Mouse (Mus musculus) urinary bladder, postnatal 0 days (tissue): ENCODE measurements around the gene Olfr1097. TPM values are rescaled to one million over a fixed set of nuclear protein-coding genes. Genes with fewer than 3 reads are reported as not detected.

ENCODE experiments used
- polyA plus RNA-seq: library from polyadenylated mRNA; unstranded; fragments of >200 nt; fragmentation: Nextera tagmentation; extraction: Ambion mirVana; gene quantifications from 2 replicates; pipeline ENCODE4 v1.2.1, GENCODE M21; 2015

The Olfr1097 gene
- polyA plus RNA-seq = not detected in 2 replicates

GRCm38 (mm10) chr2:86892116-86892515 is at the start of gene Olfr1097:
Gene Olfr1097, minus strand, starts transcription at chr2:86892216.

GRCm38 (mm10) chr2:86924445-86924844 is 32.4 kb upstream of the Olfr1097 start, which contains the start of gene Olfr1098:
Gene Olfr1098, minus strand, starts transcription at chr2:86924545.

GRCm38 (mm10) chr2:86874702-86875101 is 17.3 kb downstream of the Olfr1097 start, which contains the start of gene Gm13723:
Gene Gm13723, minus strand, starts transcription at chr2:86874802.

GRCm38 (mm10) chr2:86851596-86851995 is 40.4 kb downstream of the Olfr1097 start, which contains the start of gene Olfr1095:
Gene Olfr1095, minus strand, starts transcription at chr2:86851696.

Other genes starting within 250 kb of the Olfr1097 start
- not detected in 2 replicates for gene Olfr1085, start 230.2 kb downstream of the Olfr1097 start, polyA plus RNA-seq
- gene Olfr1086, start 212.1 kb downstream of the Olfr1097 start, polyA plus RNA-seq = not detected in 2 replicates
- gene Olfr1087, start 193.8 kb downstream of the Olfr1097 start, polyA plus RNA-seq = not detected in 2 replicates
- gene Olfr1089, start 158.5 kb downstream of the Olfr1097 start, polyA plus RNA-seq = not detected in 2 replicates
- gene Olfr1090, start 133.2 kb downstream of the Olfr1097 start, polyA plus RNA-seq = not detected in 2 replicates
- not detected in 2 replicates for gene Olfr1093, start 109.7 kb downstream of the Olfr1097 start, polyA plus RNA-seq
- gene Olfr141, start 82.2 kb downstream of the Olfr1097 start, polyA plus RNA-seq = not detected in 2 replicates
- gene Olfr1094, start 67.6 kb downstream of the Olfr1097 start, polyA plus RNA-seq = not detected in 2 replicates
- gene Olfr1095, start 40.5 kb downstream of the Olfr1097 start, polyA plus RNA-seq = not detected in 2 replicates
- gene Gm13723, start 17.4 kb downstream of the Olfr1097 start, polyA plus RNA-seq = not detected in 2 replicates
- gene Olfr1098, start 32.3 kb upstream of the Olfr1097 start, polyA plus RNA-seq = not detected in 2 replicates
- not detected in 2 replicates for gene Olfr1099, start 68.5 kb upstream of the Olfr1097 start, polyA plus RNA-seq
- gene Olfr1100, start 87.7 kb upstream of the Olfr1097 start, polyA plus RNA-seq = not detected in 2 replicates
- not detected in 2 replicates for gene Olfr1101, start 99.0 kb upstream of the Olfr1097 start, polyA plus RNA-seq
- not detected in 2 replicates for gene Olfr1102, start 106.2 kb upstream of the Olfr1097 start, polyA plus RNA-seq
- gene Olfr1104, start 134.9 kb upstream of the Olfr1097 start, polyA plus RNA-seq = not detected in 2 replicates
- not detected in 2 replicates for gene Olfr1105, start 144.3 kb upstream of the Olfr1097 start, polyA plus RNA-seq
- gene Olfr1106, start 160.1 kb upstream of the Olfr1097 start, polyA plus RNA-seq = not detected in 2 replicates
- not detected in 2 replicates for gene Olfr1107, start 183.6 kb upstream of the Olfr1097 start, polyA plus RNA-seq
- gene Olfr1109, start 203.8 kb upstream of the Olfr1097 start, polyA plus RNA-seq = not detected in 2 replicates
- gene Olfr259, start 222.4 kb upstream of the Olfr1097 start, polyA plus RNA-seq = not detected in 2 replicates
- not detected in 2 replicates for gene Olfr1110, start 248.1 kb upstream of the Olfr1097 start, polyA plus RNA-seq